Mouse (Mus musculus): ENCODE results near the gene Mia.

The Mia gene

GRCm38 (mm10) chr7:27159882-27160281 is 21.1 kb downstream of the Mia start:
- peak; percentile 87 to 91 for DNase-seq

GRCm38 (mm10) chr7:27159256-27159655 is 21.7 kb downstream of the Mia start:
- DNase-seq, result no peak

- DNase-seq, result no peak
Observed at GRCm38 (mm10) chr7:27158171-27158570, 22.8 kb downstream of the Mia start.

- DNase-seq, result no peak
Observed at GRCm38 (mm10) chr7:27156005-27156404, 25.0 kb downstream of the Mia start.

- DNase-seq, result peak; percentile 72 to 85
Observed at GRCm38 (mm10) chr7:27153205-27153764, 27.7 kb downstream of the Mia start, which contains the start of gene Cyp2t4. Cyp2t4 (plus strand) TSS chr7:27153714.

GRCm38 (mm10) chr7:27136410-27136996 is 44.5 kb downstream of the Mia start:
- no peak for DNase-seq

GRCm38 (mm10) chr7:27133757-27134156 is 47.2 kb downstream of the Mia start:
- DNase-seq, result no peak

GRCm38 (mm10) chr7:27133156-27133555 is 47.8 kb downstream of the Mia start:
- no peak for DNase-seq

- no peak for DNase-seq
Observed at GRCm38 (mm10) chr7:27132588-27132987, 48.4 kb downstream of the Mia start.

- DNase-seq, result no peak
Observed at GRCm38 (mm10) chr7:27131387-27131786, 49.6 kb downstream of the Mia start.

- DNase-seq, result no peak
Observed at GRCm38 (mm10) chr7:27130521-27131370, 50.2 kb downstream of the Mia start.

- DNase-seq, result no peak
Observed at GRCm38 (mm10) chr7:27129811-27130210, 51.1 kb downstream of the Mia start.

Data from lung, adult 18-20 months (tissue).